Mouse (Mus musculus) hindbrain, embryonic 11.5 days (tissue): ENCODE results near the gene Ip6k2. TPM values are rescaled to one million over a fixed set of nuclear protein-coding genes. Genes with fewer than 3 reads are reported as not detected.

Experiments
- ATAC-seq: fragments of 200-750 bp; cut with Nextera tagmentation; 2 replicates; pipeline ENCODE4 v1.8.0; 2017; ENCODE audit warnings: mild to moderate bottlenecking, moderate TSS enrichment, moderate library complexity; ENCODE audit not compliant: low FRiP score
- DNase-seq: peaks from one replicate; pipeline ENCODE4 v3.0.0-alpha.2; 2015; ENCODE audit warnings: low spot score
- H3K27ac ChIP-seq: fragments of 300-500 bp; sonication (generic); 2 replicates; pipeline ENCODE4 v1.5.1; 2014; ENCODE audit warnings: mild to moderate bottlenecking, low read depth, low read length
- H3K27me3 ChIP-seq: fragments of 300-500 bp; sonication (generic); 2 replicates; pipeline ENCODE4 v1.6.1; 2014; ENCODE audit warnings: mild to moderate bottlenecking, low read length, moderate library complexity, mixed read lengths; ENCODE audit not compliant: control insufficient read depth, insufficient read depth
- H3K36me3 ChIP-seq: fragments of 300-500 bp; sonication (generic); 2 replicates; pipeline ENCODE4 v1.6.1; 2014; ENCODE audit warnings: mild to moderate bottlenecking, low read length, moderate library complexity, mixed read lengths; ENCODE audit not compliant: control insufficient read depth, insufficient read depth
- H3K4me1 ChIP-seq: fragments of 300-500 bp; sonication (generic); replicated peaks from 2 replicates; pipeline ENCODE4 v1.6.1; 2014; ENCODE audit warnings: low read length, mixed read lengths; ENCODE audit not compliant: control insufficient read depth, insufficient read depth
- H3K4me2 ChIP-seq: fragments of 300-500 bp; sonication (generic); replicated peaks from 2 replicates; pipeline ENCODE4 v1.6.1; 2014; ENCODE audit warnings: mild to moderate bottlenecking, low read depth, low read length
- H3K4me3 ChIP-seq: fragments of 300-500 bp; sonication (generic); 2 replicates; pipeline ENCODE4 v1.5.1; 2014; ENCODE audit warnings: low read depth, low read length
- H3K9ac ChIP-seq: fragments of 300-500 bp; sonication (generic); 2 replicates; pipeline ENCODE4 v1.6.1; 2014; ENCODE audit warnings: low read depth, low read length
- H3K9me3 ChIP-seq: fragments of 300-500 bp; sonication (generic); 2 replicates; pipeline ENCODE4 v1.6.1; 2016; ENCODE audit warnings: low read length; ENCODE audit not compliant: control insufficient read depth
- WGBS: fragments of 180-500 bp; shearing (Covaris S2); extraction: QIAGEN DNeasy Blood & Tissue Kit; methylation state at CpG from one replicate; pipeline ENCODE4 v1.1.7; 2014; 5-methylcytosine and 5-hydroxymethylcytosine counted together
- polyA plus RNA-seq: library from polyadenylated mRNA; unstranded; fragments of >200 nt; fragmentation: Nextera tagmentation; extraction: Ambion mirVana; gene quantifications from 2 replicates; pipeline ENCODE4 v1.2.1, GENCODE M21; 2014

Gene Ip6k2
- polyA plus RNA-seq, 1 experiment from 2014 or later, result 136 TPM

DNA sequence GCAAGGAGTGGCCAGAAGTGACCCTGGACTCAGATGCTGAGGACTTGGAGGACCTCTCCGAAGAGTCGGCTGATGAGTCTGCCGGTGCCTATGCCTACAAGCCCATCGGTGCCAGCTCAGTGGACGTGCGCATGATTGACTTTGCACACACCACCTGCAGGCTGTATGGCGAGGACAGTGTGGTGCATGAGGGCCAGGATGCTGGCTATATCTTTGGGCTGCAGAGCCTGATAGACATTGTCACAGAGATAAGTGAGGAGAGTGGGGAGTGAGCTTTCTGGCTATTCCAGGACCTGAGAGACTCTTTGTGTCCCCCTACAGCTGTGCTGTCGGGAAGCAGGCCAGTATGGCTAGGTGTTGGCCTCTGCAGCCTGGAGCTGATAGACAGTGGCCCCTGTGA lies 22.2 kb downstream of the Ip6k2 start:
- Histone ChIP-seq H3K4me2 (no peak overlapping the region), H3K9ac (no peak overlapping the region), H3K4me3 (no peak overlapping the region), H3K36me3 (peaks cover 9% of the 10 kb centered on the region), H3K27me3 (no peaks in the 10 kb centered on the region), H3K27ac (no peak overlapping the region), H3K9me3 (no peaks in the 10 kb centered on the region), H3K4me1 (peaks cover 2% of the 10 kb centered on the region)
- ATAC-seq (no peak), DNase-seq (no peak)
- WGBS, result 96% methylated on average over 8 of the region's 8 CpGs

- Histone ChIP-seq H3K4me3 (no peak overlapping the region), H3K27me3 (no peaks in the 10 kb centered on the region), H3K27ac (no peak overlapping the region), H3K9ac (no peak overlapping the region), H3K4me2 (no peak overlapping the region), H3K36me3 (peaks cover 9% of the 10 kb centered on the region), H3K4me1 (peaks cover 2% of the 10 kb centered on the region), H3K9me3 (no peaks in the 10 kb centered on the region)
- DNase-seq (no peak), ATAC-seq (no peak)
These were observed 22.8 kb downstream of the Ip6k2 start for GRCm38 (mm10) chr9:108806379-108806778.

DNA sequence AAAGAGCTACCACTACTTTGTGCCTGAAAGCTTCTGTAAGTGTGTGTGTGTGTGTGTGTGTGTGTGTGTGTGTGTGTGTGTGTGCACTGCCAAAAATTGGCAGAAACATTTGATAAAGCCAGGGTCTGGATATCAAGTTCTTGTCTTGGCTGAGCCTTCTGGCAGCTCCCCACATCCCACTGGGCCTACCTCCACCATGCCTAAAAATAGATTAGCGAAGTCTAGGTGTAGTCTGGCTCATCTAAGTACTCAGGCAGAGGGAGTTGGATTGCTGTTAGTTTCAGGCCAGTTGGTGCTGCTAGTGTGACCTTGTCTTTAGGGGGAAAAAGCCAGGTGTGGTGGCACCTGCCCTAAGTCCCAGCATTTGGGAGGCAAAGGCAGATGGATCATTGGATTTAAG lies 23.2 kb downstream of the Ip6k2 start:
- H3K36me3 ChIP-seq, result peaks cover 9% of the 10 kb centered on the region

GRCm38 (mm10) chr9:108807674-108808073 lies 24.1 kb downstream of the Ip6k2 start:
- 72% methylated on average over 5 of the region's 5 CpGs for WGBS
- ATAC-seq (peak; percentile 59; the same call in 1 of the 2 replicates), DNase-seq (no peak)
- Histone ChIP-seq H3K27me3 (no peaks in the 10 kb centered on the region), H3K9me3 (no peaks in the 10 kb centered on the region), H3K4me2 (no peak overlapping the region), H3K36me3 (peaks cover 9% of the 10 kb centered on the region), H3K4me3 (no peak overlapping the region), H3K4me1 (peaks cover 2% of the 10 kb centered on the region), H3K9ac (no peak overlapping the region), H3K27ac (no peak overlapping the region)

More for the DNA sequence above, 23.2 kb downstream of the Ip6k2 start:
- no peak overlapping the region for H3K27ac ChIP-seq
- no peaks in the 10 kb centered on the region for H3K27me3 ChIP-seq
- no peak for DNase-seq
- ATAC-seq, result no peak
- peaks cover 2% of the 10 kb centered on the region for H3K4me1 ChIP-seq
- H3K4me2 ChIP-seq, result no peak overlapping the region
- H3K4me3 ChIP-seq, result no peak overlapping the region
- no peak overlapping the region for H3K9ac ChIP-seq
- WGBS, result 75% methylated on average over 1 of the region's 1 CpGs
- no peaks in the 10 kb centered on the region for H3K9me3 ChIP-seq

- Histone ChIP-seq H3K27me3 (no peaks in the 10 kb centered on the region), H3K4me3 (peak within 1 kb of the TSS; percentile 72), H3K9ac (peak within 1 kb of the TSS; percentile 86), H3K36me3 (peaks cover 9% of the 10 kb centered on the region), H3K4me1 (peaks cover 2% of the 10 kb centered on the region), H3K9me3 (no peaks in the 10 kb centered on the region), H3K27ac (peak within 1 kb of the TSS; percentile 42; the same call in 1 of the 2 replicates), H3K4me2 (peak within 1 kb of the TSS; percentile 96)
- under 1% methylated on average over 50 of the region's 62 CpGs for WGBS
- DNase-seq, result peak; percentile 99
- ATAC-seq, result peak; percentile 88
These were observed 24.6 kb downstream of the Ip6k2 start, which contains the start of gene Nckipsd for GRCm38 (mm10) chr9:108808163-108808665. TSS of gene Nckipsd (plus strand) at chr9:108808368.

GRCm38 (mm10) chr9:108809188-108809587 lies 25.6 kb downstream of the Ip6k2 start:
- no peak overlapping the region for H3K4me3 ChIP-seq
- H3K27ac ChIP-seq, result no peak overlapping the region
- peak overlapping the region; percentile 96; the same call in 1 of the 2 replicates for H3K4me2 ChIP-seq
- no peaks in the 10 kb centered on the region for H3K27me3 ChIP-seq
- ATAC-seq, result no peak
- H3K9me3 ChIP-seq, result no peaks in the 10 kb centered on the region
- peaks cover 8% of the 10 kb centered on the region for H3K36me3 ChIP-seq
- 62% methylated on average over 5 of the region's 5 CpGs for WGBS
- no peak overlapping the region for H3K9ac ChIP-seq
- H3K4me1 ChIP-seq, result peaks cover 2% of the 10 kb centered on the region
- no peak for DNase-seq

DNA sequence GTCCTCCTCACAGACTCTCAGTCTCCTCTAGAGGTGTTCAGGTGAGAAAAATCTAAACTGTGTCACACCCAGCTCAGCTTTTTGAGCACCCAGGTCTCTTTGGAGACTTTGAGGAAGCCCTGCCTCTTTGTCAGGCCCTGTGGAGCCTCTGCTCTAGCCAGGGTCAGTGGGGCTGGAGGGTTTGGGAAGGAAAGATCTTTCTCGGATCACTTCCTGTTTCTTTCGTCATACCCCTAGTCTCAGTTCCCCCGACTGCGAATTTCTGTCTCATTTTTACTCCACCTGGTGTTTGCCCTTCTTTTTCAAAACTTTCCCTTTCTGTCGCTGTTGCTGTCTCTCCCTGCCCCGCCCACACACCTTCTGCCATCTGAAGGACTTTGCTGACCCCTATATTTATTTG lies 26.1 kb downstream of the Ip6k2 start:
- Histone ChIP-seq H3K4me3 (no peak overlapping the region), H3K9me3 (no peaks in the 10 kb centered on the region), H3K9ac (no peak overlapping the region), H3K27ac (no peak overlapping the region), H3K4me2 (no peak overlapping the region; the same call in 1 of the 2 replicates), H3K4me1 (peaks cover 2% of the 10 kb centered on the region), H3K27me3 (no peaks in the 10 kb centered on the region), H3K36me3 (peaks cover 4% of the 10 kb centered on the region)
- 87% methylated on average over 6 of the region's 6 CpGs for WGBS
- ATAC-seq (no peak), DNase-seq (no peak)

GRCm38 (mm10) chr9:108810516-108810915 lies 26.9 kb downstream of the Ip6k2 start:
- Histone ChIP-seq H3K27me3 (no peaks in the 10 kb centered on the region), H3K4me2 (no peak overlapping the region), H3K27ac (no peak overlapping the region), H3K4me3 (no peak overlapping the region), H3K9me3 (no peaks in the 10 kb centered on the region), H3K9ac (no peak overlapping the region), H3K36me3 (peaks cover 4% of the 10 kb centered on the region), H3K4me1 (peaks cover 2% of the 10 kb centered on the region)
- DNase-seq, result no peak
- WGBS, result 85% methylated on average over 5 of the region's 5 CpGs
- ATAC-seq, result no peak

DNA sequence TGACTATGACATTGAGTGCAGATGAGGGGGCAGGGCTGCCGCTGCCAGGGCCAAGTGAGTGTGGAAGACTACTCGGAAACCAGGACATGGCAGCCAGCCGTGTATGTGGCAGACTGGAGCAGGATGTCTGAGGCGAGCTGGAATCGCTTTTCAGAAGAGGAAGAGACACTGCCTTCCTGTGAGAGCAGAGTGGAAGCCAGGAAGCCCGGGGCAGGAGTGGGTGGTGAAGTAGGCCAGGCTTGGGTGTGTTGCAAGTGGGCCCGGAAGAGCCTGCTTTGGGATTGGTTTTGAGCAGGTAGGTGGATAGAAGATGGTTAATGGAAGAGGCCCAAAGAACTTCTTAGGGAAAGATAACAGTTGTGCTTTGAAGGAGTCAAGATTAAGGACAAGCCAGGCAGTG lies 32.0 kb downstream of the Ip6k2 start:
- Histone ChIP-seq H3K4me2 (no peak overlapping the region), H3K27ac (no peak overlapping the region), H3K4me3 (no peak overlapping the region), H3K36me3 (no peaks in the 10 kb centered on the region; the same call in 1 of the 2 replicates), H3K4me1 (no peaks in the 10 kb centered on the region), H3K27me3 (0 out of 2 replicates have a peak, but pooled peaks cover 2% of the 10 kb centered on the region), H3K9ac (no peak overlapping the region), H3K9me3 (no peaks in the 10 kb centered on the region)
- DNase-seq (no peak), ATAC-seq (no peak)
- WGBS, result 86% methylated on average over 7 of the region's 7 CpGs
